Mouse (Mus musculus) forelimb bud, embryonic 11.5 days (tissue): ENCODE measurements at regions not wholly inside any gene's neighbourhood (a gene's known extent, or its start where the extent isn't known, plus 50 kb on each side); places are given as distances from the start of the nearest gene placed in this dataset.
"Not testable (repeated sequence)": the region's sequence is repeated elsewhere in the genome, so short reads cannot be mapped to it uniquely, and the experiment has no call there.

Source experiments
- DNase-seq: peaks from one replicate; pipeline ENCODE4 v3.0.0-alpha.2; 2012; ENCODE audit warnings: low read depth, low spot score

- DNase-seq = no peak
Observed at GRCm38 (mm10) chr4:23787417-23788204, 708.6 kb upstream of the Mms22l start.

GRCm38 (mm10) chr4:23823516-23823915 lies 672.7 kb upstream of the Mms22l start:
- DNase-seq = no peak

- DNase-seq = no peak
Observed at GRCm38 (mm10) chr4:23826885-23827284, 669.4 kb upstream of the Mms22l start.

GRCm38 (mm10) chr4:23832385-23833164 lies 663.7 kb upstream of the Mms22l start:
- no peak for DNase-seq

GRCm38 (mm10) chr4:23843609-23844287 lies 652.5 kb upstream of the Mms22l start:
- no peak for DNase-seq

- no peak for DNase-seq
Observed at GRCm38 (mm10) chr4:23844288-23844971, 651.8 kb upstream of the Mms22l start.

- DNase-seq = no peak
Observed at GRCm38 (mm10) chr4:23845263-23845662, 651.0 kb upstream of the Mms22l start.

GRCm38 (mm10) chr4:23850640-23851039 lies 645.6 kb upstream of the Mms22l start:
- DNase-seq = no peak

- no peak for DNase-seq
Observed at GRCm38 (mm10) chr4:23862437-23862836, 633.8 kb upstream of the Mms22l start.

GRCm38 (mm10) chr4:23880007-23880406 lies 616.2 kb upstream of the Mms22l start:
- no peak for DNase-seq

GRCm38 (mm10) chr4:23913396-23913795 lies 582.9 kb upstream of the Mms22l start:
- DNase-seq = no peak

- no peak for DNase-seq
Observed at GRCm38 (mm10) chr4:23913822-23914221, 582.4 kb upstream of the Mms22l start.

- DNase-seq = no peak
Observed at GRCm38 (mm10) chr4:23914423-23914822, 581.8 kb upstream of the Mms22l start.

GRCm38 (mm10) chr4:23921520-23921919 lies 574.7 kb upstream of the Mms22l start:
- no peak for DNase-seq

GRCm38 (mm10) chr4:23954140-23954539 lies 542.1 kb upstream of the Mms22l start:
- no peak for DNase-seq

GRCm38 (mm10) chr4:23982193-23982592 lies 514.1 kb upstream of the Mms22l start:
- DNase-seq = not testable (repeated sequence)

- peak; percentile 5 for DNase-seq
Observed at GRCm38 (mm10) chr4:23982790-23983451, 513.3 kb upstream of the Mms22l start.

- DNase-seq = no peak
Observed at GRCm38 (mm10) chr4:23983452-23983805, 512.8 kb upstream of the Mms22l start.

GRCm38 (mm10) chr4:23984005-23984404 lies 512.2 kb upstream of the Mms22l start:
- no peak for DNase-seq

GRCm38 (mm10) chr4:23985956-23986355 lies 510.3 kb upstream of the Mms22l start:
- DNase-seq = no peak

- no peak for DNase-seq
Observed at GRCm38 (mm10) chr4:23993823-23994222, 502.4 kb upstream of the Mms22l start.
